Mouse (Mus musculus): ENCODE results near the gene Dlg1.

DNA sequence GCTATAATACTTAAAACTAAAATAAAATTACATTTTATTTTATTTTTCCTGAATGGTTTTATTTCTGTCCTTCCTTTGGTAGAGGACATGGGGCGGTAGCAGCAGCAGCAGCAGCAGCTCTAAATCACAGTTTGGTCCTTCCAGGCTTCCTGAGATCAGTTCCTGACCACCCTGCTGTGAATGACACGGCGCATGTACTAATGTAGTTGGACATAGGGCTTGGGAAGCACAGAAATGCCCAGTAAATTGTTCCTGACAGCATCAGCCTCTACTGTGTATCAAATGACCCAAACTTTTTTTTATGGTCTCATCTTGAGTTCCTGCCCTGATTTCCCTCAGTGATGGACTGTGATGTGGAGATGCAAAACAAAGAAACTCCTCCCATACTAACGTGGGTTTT, 61.6 kb downstream of the Dlg1 start:
- TF ChIP-seq CTCF (IDR thresholded peaks at IDR 0.05; ENCODE audit: extremely low read depth, insufficient read depth, insufficient read length, insufficient replicate concordance) (no peak), POLR2A (IDR thresholded peaks at IDR 0.05; ENCODE audit: low read depth, low read length) (no peak)
